Mouse (Mus musculus) heart, postnatal 0 days (tissue): ENCODE data around the gene Birc6. TPM values are rescaled to one million over a fixed set of nuclear protein-coding genes. Genes with fewer than 3 reads are reported as not detected.

Experiments used
- ATAC-seq: fragments of 200-750 bp; cut with Nextera tagmentation; 2 replicates; pipeline ENCODE4 v1.8.0; 2017; ENCODE audit warnings: low read depth, moderate number of reproducible peaks, moderate library complexity; ENCODE audit not compliant: insufficient read depth
- DNase-seq: peaks from one replicate; pipeline ENCODE4 v3.0.0-alpha.2; 2016; ENCODE audit warnings: low spot score
- H3K27ac ChIP-seq: fragments of 300-500 bp; sonication (generic); 2 replicates; pipeline ENCODE4 v1.5.1; 2014; ENCODE audit warnings: low read depth, mild to moderate bottlenecking
- H3K27me3 ChIP-seq: fragments of 300-500 bp; sonication (generic); 2 replicates; pipeline ENCODE4 v1.6.1; 2014; ENCODE audit warnings: low read length, mixed read lengths; ENCODE audit not compliant: control insufficient read depth, insufficient read depth
- H3K36me3 ChIP-seq: fragments of 300-500 bp; sonication (generic); replicated peaks from 2 replicates; pipeline ENCODE4 v1.6.1; 2014; ENCODE audit warnings: low read length, mixed read lengths; ENCODE audit not compliant: control insufficient read depth, insufficient read depth
- H3K4me1 ChIP-seq: fragments of 300-500 bp; sonication (generic); 2 replicates; pipeline ENCODE4 v1.6.1; 2014; ENCODE audit warnings: antibody characterized with exemption; ENCODE audit not compliant: control insufficient read depth, insufficient read depth
- H3K4me2 ChIP-seq: fragments of 300-500 bp; sonication (generic); 2 replicates; pipeline ENCODE4 v1.6.1; 2014; ENCODE audit warnings: low read depth, mild to moderate bottlenecking, low read length, moderate library complexity
- H3K4me3 ChIP-seq: fragments of 300-500 bp; sonication (generic); 2 replicates; pipeline ENCODE4 v1.5.1; 2014; ENCODE audit warnings: low read depth, low read length
- H3K9ac ChIP-seq: fragments of 300-500 bp; sonication (generic); replicated peaks from 2 replicates; pipeline ENCODE4 v1.6.1; 2014; ENCODE audit warnings: low read depth, low read length, mixed read lengths
- H3K9me3 ChIP-seq: fragments of 300-500 bp; sonication (generic); replicated peaks from 2 replicates; pipeline ENCODE4 v1.6.1; 2016; ENCODE audit warnings: low read length; ENCODE audit not compliant: control insufficient read depth
- CTCF ChIP-seq: IDR thresholded peaks from 2 replicates; pipeline ENCODE4 v1.5.1; 2016; ENCODE audit warnings: antibody characterized with exemption, control low read depth, low read depth
- EP300 ChIP-seq: IDR thresholded peaks from 2 replicates; pipeline ENCODE4 v1.6.1; 2016; ENCODE audit warnings: antibody characterized with exemption, low read depth
- WGBS: fragments of 180-500 bp; shearing (Covaris S2); extraction: QIAGEN DNeasy Blood & Tissue Kit; methylation state at CpG from one replicate; pipeline ENCODE4 v1.1.7; 2014; 5-methylcytosine and 5-hydroxymethylcytosine counted together
- polyA plus RNA-seq: library from polyadenylated mRNA; unstranded; fragments of >200 nt; fragmentation: Nextera tagmentation; extraction: Ambion mirVana; gene quantifications from 2 replicates; pipeline ENCODE4 v1.2.1, GENCODE M21; 2015
- total RNA-seq: library from RNA; depleted of rRNA; stranded (reverse); fragments of >200 nt; gene quantifications from 2 replicates; pipeline ENCODE4 v1.2.3, GENCODE M21; 2014; ENCODE audit warnings: low replicate concordance

The Birc6 gene
- total and polyA plus RNA-seq, 2 experiments from 2014 or later = 63.5 to 101 TPM

- no peak for TF ChIP-seq CTCF
- TF ChIP-seq EP300 = no peak
- Histone ChIP-seq H3K9ac (no peak overlapping the region), H3K27me3 (no peaks in the 10 kb centered on the region), H3K4me1 (peaks cover 7% of the 10 kb centered on the region; the same call in 1 of the 2 replicates), H3K27ac (no peak overlapping the region), H3K4me2 (no peak overlapping the region), H3K4me3 (no peak overlapping the region), H3K9me3 (no peaks in the 10 kb centered on the region), H3K36me3 (no peaks in the 10 kb centered on the region)
- 79% methylated on average over 8 of the region's 8 CpGs for whole genome bisulfite sequencing
- ATAC-seq (no peak), DNase-seq (no peak)
These were observed 5.0 kb upstream of the Birc6 start for GRCm38 (mm10) chr17:74522797-74523723.

GRCm38 (mm10) chr17:74526117-74526516 is 2.0 kb upstream of the Birc6 start:
- H3K27ac ChIP-seq = no peak overlapping the region
- WGBS = 93% methylated on average over 2 of the region's 2 CpGs
- ATAC-seq = no peak
- no peak overlapping the region for H3K9ac ChIP-seq
- no peaks in the 10 kb centered on the region for H3K27me3 ChIP-seq
- H3K4me2 ChIP-seq = no peak overlapping the region
- peaks cover 24% of the 10 kb centered on the region for H3K4me1 ChIP-seq
- H3K4me3 ChIP-seq = no peak overlapping the region
- TF ChIP-seq EP300 (no peak), CTCF (no peak)
- DNase-seq = no peak
- H3K9me3 ChIP-seq = no peaks in the 10 kb centered on the region
- no peaks in the 10 kb centered on the region for H3K36me3 ChIP-seq

- WGBS = 85% methylated on average over 9 of the region's 9 CpGs
- Histone ChIP-seq H3K27me3 (no peaks in the 10 kb centered on the region), H3K27ac (peak overlapping the region; percentile 98), H3K4me1 (peaks cover 25% of the 10 kb centered on the region), H3K36me3 (no peaks in the 10 kb centered on the region), H3K4me2 (peak overlapping the region; percentile 65), H3K4me3 (peak overlapping the region; percentile 45), H3K9me3 (no peaks in the 10 kb centered on the region), H3K9ac (peak overlapping the region; percentile 59)
- DNase-seq = no peak
- ATAC-seq = no peak
- TF ChIP-seq CTCF (no peak), EP300 (no peak)
These were observed 1.1 kb upstream of the Birc6 start for GRCm38 (mm10) chr17:74526806-74527653.

- DNase-seq = peak; percentile 54
- no peaks in the 10 kb centered on the region for H3K36me3 ChIP-seq
- no peaks in the 10 kb centered on the region for H3K9me3 ChIP-seq
- peaks cover 25% of the 10 kb centered on the region for H3K4me1 ChIP-seq
- peak overlapping the region; percentile 99 for H3K4me3 ChIP-seq
- peak; percentile 34 for ATAC-seq
- H3K27me3 ChIP-seq = no peaks in the 10 kb centered on the region
- 0% methylated on average over 61 of the region's 72 CpGs for WGBS
- TF ChIP-seq CTCF (no peak), EP300 (no peak)
- peak overlapping the region; percentile 94 for H3K4me2 ChIP-seq
- H3K9ac ChIP-seq = peak overlapping the region; percentile 96
- peak overlapping the region; percentile 98 for H3K27ac ChIP-seq
These were observed 795 bp downstream of the Birc6 start for GRCm38 (mm10) chr17:74528648-74529532.

- Histone ChIP-seq H3K4me1 (peaks cover 25% of the 10 kb centered on the region), H3K9me3 (no peaks in the 10 kb centered on the region), H3K27ac (peak overlapping the region; percentile 98), H3K4me2 (peak overlapping the region; percentile 94), H3K27me3 (no peaks in the 10 kb centered on the region), H3K4me3 (peak overlapping the region; percentile 99), H3K9ac (peak overlapping the region; percentile 96), H3K36me3 (no peaks in the 10 kb centered on the region)
- TF ChIP-seq CTCF (no peak), EP300 (no peak)
- DNase-seq (no peak), ATAC-seq (no peak)
- WGBS = 8% methylated on average over 3 of the region's 3 CpGs
These were observed 1.4 kb downstream of the Birc6 start for GRCm38 (mm10) chr17:74529533-74529824.
